Mouse (Mus musculus): Measurements from ENCODE around the gene Emd. TPM values are rescaled to one million over a fixed set of nuclear protein-coding genes. Genes with fewer than 3 reads are reported as not detected.

The Emd gene
- polyA plus RNA-seq, 1 experiment from 2014 or later: 16.2 TPM

- Histone ChIP-seq H3K27ac (ENCODE audit: low read length) (peak overlapping the region; percentile 93), H3K36me3 (ENCODE audit: control insufficient read depth, insufficient read depth) (no peaks in the 10 kb centered on the region), H3K27me3 (ENCODE audit: control insufficient read depth, insufficient read depth, low read length) (no peaks in the 10 kb centered on the region), H3K9ac (ENCODE audit: low read length) (peak overlapping the region; percentile 78), H3K4me1 (ENCODE audit: control insufficient read depth, insufficient read depth, low read length) (peaks cover 3% of the 10 kb centered on the region; the same call in 1 of the 2 replicates), H3K4me3 (ENCODE audit: low read length) (peak overlapping the region; percentile 67), H3K4me2 (ENCODE audit: low read depth, low read length) (peak overlapping the region; percentile 79), H3K9me3 (replicated peaks; ENCODE audit: control insufficient read depth, low read length) (no peaks in the 10 kb centered on the region)
- ATAC-seq (replicated peaks; ENCODE audit: extremely low read depth, insufficient read depth, low FRiP score): peak; percentile 68
- WGBS: 16% methylated on average over 39 of the region's 39 CpGs
Measured at GRCm38 (mm10) chrX:74282395-74283091, 28.1 kb downstream of the Emd start.

- Histone ChIP-seq H3K36me3 (ENCODE audit: control insufficient read depth, insufficient read depth) (peaks cover 2% of the 10 kb centered on the region; the same call in 1 of the 2 replicates), H3K4me1 (ENCODE audit: control insufficient read depth, insufficient read depth, low read length) (peaks cover 3% of the 10 kb centered on the region; the same call in 1 of the 2 replicates), H3K4me3 (ENCODE audit: low read length) (peak overlapping the region; percentile 67), H3K9me3 (replicated peaks; ENCODE audit: control insufficient read depth, low read length) (no peaks in the 10 kb centered on the region), H3K27me3 (ENCODE audit: control insufficient read depth, insufficient read depth, low read length) (no peaks in the 10 kb centered on the region), H3K9ac (ENCODE audit: low read length) (peak overlapping the region; percentile 78), H3K4me2 (ENCODE audit: low read depth, low read length) (peak overlapping the region; percentile 79), H3K27ac (ENCODE audit: low read length) (peak overlapping the region; percentile 93)
- ATAC-seq (replicated peaks; ENCODE audit: extremely low read depth, insufficient read depth, low FRiP score): no peak; the same call in 1 of the 2 replicates
- 25% methylated on average over 5 of the region's 5 CpGs for WGBS
Measured at GRCm38 (mm10) chrX:74283092-74283437, 28.6 kb downstream of the Emd start.

- Histone ChIP-seq H3K27ac (ENCODE audit: low read length) (no peak overlapping the region), H3K9ac (ENCODE audit: low read length) (no peak overlapping the region), H3K9me3 (replicated peaks; ENCODE audit: control insufficient read depth, low read length) (no peaks in the 10 kb centered on the region), H3K4me1 (ENCODE audit: control insufficient read depth, insufficient read depth, low read length) (0 out of 2 replicates have a peak, but pooled peaks cover 3% of the 10 kb centered on the region), H3K4me2 (ENCODE audit: low read depth, low read length) (no peak overlapping the region), H3K4me3 (ENCODE audit: low read length) (no peak overlapping the region), H3K27me3 (ENCODE audit: control insufficient read depth, insufficient read depth, low read length) (no peaks in the 10 kb centered on the region), H3K36me3 (ENCODE audit: control insufficient read depth, insufficient read depth) (peaks cover 4% of the 10 kb centered on the region; the same call in 1 of the 2 replicates)
- WGBS: 76% methylated on average over 4 of the region's 4 CpGs
- ATAC-seq (replicated peaks; ENCODE audit: extremely low read depth, insufficient read depth, low FRiP score): no peak
Measured at GRCm38 (mm10) chrX:74293431-74293830, 38.9 kb downstream of the Emd start.

- peak within 1 kb of the TSS; percentile 62 for H3K27ac ChIP-seq (ENCODE audit: low read length)
- no peaks in the 10 kb centered on the region for H3K27me3 ChIP-seq (ENCODE audit: control insufficient read depth, insufficient read depth, low read length)
- peak within 1 kb of the TSS; percentile 73 for H3K4me3 ChIP-seq (ENCODE audit: low read length)
- no peaks in the 10 kb centered on the region for H3K9me3 ChIP-seq (replicated peaks; ENCODE audit: control insufficient read depth, low read length)
- H3K4me2 ChIP-seq (ENCODE audit: low read depth, low read length): peak within 1 kb of the TSS; percentile 73
- H3K4me1 ChIP-seq (ENCODE audit: control insufficient read depth, insufficient read depth, low read length): 0 out of 2 replicates have a peak, but pooled peaks cover 3% of the 10 kb centered on the region
- 14% methylated on average over 37 of the region's 37 CpGs for WGBS
- peak within 1 kb of the TSS; percentile 84 for H3K9ac ChIP-seq (ENCODE audit: low read length)
- ATAC-seq (replicated peaks; ENCODE audit: extremely low read depth, insufficient read depth, low FRiP score): peak; percentile 97
- H3K36me3 ChIP-seq (ENCODE audit: control insufficient read depth, insufficient read depth): peaks cover 6% of the 10 kb centered on the region; the same call in 1 of the 2 replicates
Measured at GRCm38 (mm10) chrX:74296538-74297448, 42.3 kb downstream of the Emd start, which contains the start of gene Atp6ap1. Gene Atp6ap1, plus strand, starts transcription at chrX:74297097.

DNA sequence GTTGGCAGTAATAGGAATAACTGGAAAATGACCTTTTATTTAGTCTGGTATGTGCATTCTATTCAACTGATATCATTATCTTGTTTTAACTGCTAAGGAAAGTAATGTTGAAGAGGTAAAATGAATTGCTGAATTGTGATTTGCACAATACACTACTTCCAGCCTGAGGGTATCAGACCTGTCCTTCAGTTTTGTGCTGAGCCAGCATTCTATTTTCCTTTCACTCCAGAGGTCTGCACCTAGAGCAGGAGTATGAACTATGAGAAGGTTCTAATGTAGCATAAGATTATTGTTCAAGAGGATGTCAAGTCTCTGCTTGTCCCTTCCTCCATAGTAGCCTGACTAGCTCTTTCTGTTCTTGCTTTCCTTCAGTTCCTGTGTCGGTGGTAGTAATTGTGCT lies 43.9 kb downstream of the Emd start:
- no peak overlapping the region for H3K4me3 ChIP-seq (ENCODE audit: low read length)
- H3K27me3 ChIP-seq (ENCODE audit: control insufficient read depth, insufficient read depth, low read length): no peaks in the 10 kb centered on the region
- WGBS: 62% methylated on average over 1 of the region's 1 CpGs
- peaks cover 7% of the 10 kb centered on the region for H3K36me3 ChIP-seq (ENCODE audit: control insufficient read depth, insufficient read depth)
- H3K27ac ChIP-seq (ENCODE audit: low read length): no peak overlapping the region
- H3K4me1 ChIP-seq (ENCODE audit: control insufficient read depth, insufficient read depth, low read length): 0 out of 2 replicates have a peak, but pooled peaks cover 3% of the 10 kb centered on the region
- no peaks in the 10 kb centered on the region for H3K9me3 ChIP-seq (replicated peaks; ENCODE audit: control insufficient read depth, low read length)
- H3K9ac ChIP-seq (ENCODE audit: low read length): no peak overlapping the region
- ATAC-seq (replicated peaks; ENCODE audit: extremely low read depth, insufficient read depth, low FRiP score): no peak
- H3K4me2 ChIP-seq (ENCODE audit: low read depth, low read length): no peak overlapping the region

DNA sequence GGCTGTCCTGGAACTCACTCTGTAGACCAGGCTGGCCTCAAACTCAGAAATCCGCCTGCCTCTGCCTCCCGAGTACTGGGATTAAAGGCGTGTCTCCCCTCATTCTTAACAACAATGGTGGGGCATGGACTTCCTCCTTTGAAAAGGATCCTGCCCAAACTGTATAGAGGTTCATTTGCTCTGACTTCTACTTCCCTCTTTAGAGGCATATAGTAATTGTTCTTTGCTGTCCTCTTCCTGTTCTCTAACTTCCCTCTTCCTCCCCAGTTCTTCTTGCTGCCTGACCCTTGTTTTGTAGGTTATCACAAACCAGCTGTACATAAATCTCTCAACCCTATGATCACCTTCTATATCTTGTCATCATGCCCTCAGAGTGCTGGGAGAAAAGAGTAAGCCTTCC lies 45.2 kb downstream of the Emd start:
- no peak overlapping the region for H3K27ac ChIP-seq (ENCODE audit: low read length)
- peaks cover 10% of the 10 kb centered on the region for H3K36me3 ChIP-seq (ENCODE audit: control insufficient read depth, insufficient read depth)
- WGBS: 77% methylated on average over 3 of the region's 3 CpGs
- H3K9me3 ChIP-seq (replicated peaks; ENCODE audit: control insufficient read depth, low read length): no peaks in the 10 kb centered on the region
- no peak overlapping the region for H3K9ac ChIP-seq (ENCODE audit: low read length)
- no peak overlapping the region for H3K4me3 ChIP-seq (ENCODE audit: low read length)
- H3K27me3 ChIP-seq (ENCODE audit: control insufficient read depth, insufficient read depth, low read length): no peaks in the 10 kb centered on the region
- no peak overlapping the region for H3K4me2 ChIP-seq (ENCODE audit: low read depth, low read length)
- H3K4me1 ChIP-seq (ENCODE audit: control insufficient read depth, insufficient read depth, low read length): peaks cover 5% of the 10 kb centered on the region; the same call in 1 of the 2 replicates
- no peak for ATAC-seq (replicated peaks; ENCODE audit: extremely low read depth, insufficient read depth, low FRiP score)

- no peaks in the 10 kb centered on the region for H3K9me3 ChIP-seq (replicated peaks; ENCODE audit: control insufficient read depth, low read length)
- no peaks in the 10 kb centered on the region for H3K27me3 ChIP-seq (ENCODE audit: control insufficient read depth, insufficient read depth, low read length)
- peaks cover 10% of the 10 kb centered on the region for H3K4me1 ChIP-seq (ENCODE audit: control insufficient read depth, insufficient read depth, low read length)
- H3K27ac ChIP-seq (ENCODE audit: low read length): peak within 1 kb of the TSS; percentile 94
- peak within 1 kb of the TSS; percentile 67 for H3K4me3 ChIP-seq (ENCODE audit: low read length)
- WGBS: 7% methylated on average over 38 of the region's 41 CpGs
- H3K36me3 ChIP-seq (ENCODE audit: control insufficient read depth, insufficient read depth): peaks cover 26% of the 10 kb centered on the region
- peak; percentile 84 for ATAC-seq (replicated peaks; ENCODE audit: extremely low read depth, insufficient read depth, low FRiP score)
- H3K9ac ChIP-seq (ENCODE audit: low read length): peak within 1 kb of the TSS; percentile 80
- H3K4me2 ChIP-seq (ENCODE audit: low read depth, low read length): peak within 1 kb of the TSS; percentile 75
Measured at GRCm38 (mm10) chrX:74304867-74305700, 50.6 kb downstream of the Emd start, which contains the start of gene Gdi1. Gene Gdi1, plus strand, starts transcription at chrX:74304998.
